Mouse (Mus musculus): ENCODE measurements at regions not wholly inside any gene's neighbourhood (a gene's known extent, or its start where the extent isn't known, plus 50 kb on each side); places are given as distances from the start of the nearest gene placed in this dataset.

- TF ChIP-seq CTCF (IDR thresholded peaks at IDR 0.05; ENCODE audit: extremely low read depth, insufficient read length, insufficient replicate concordance, low read depth, low read length) (no peak), POLR2A (IDR thresholded peaks at IDR 0.05; ENCODE audit: low read depth, low read length) (no peak)
Measured at GRCm38 (mm10) chr4:75744605-75745004, 466.5 kb upstream of the Dmac1 start.

Measured in small intestine, adult 2 months (tissue).